Mouse (Mus musculus) midbrain, postnatal 0 days (tissue): ENCODE measurements at regions not wholly inside any gene's neighbourhood (a gene's known extent, or its start where the extent isn't known, plus 50 kb on each side); places are given as distances from the start of the nearest gene placed in this dataset.

Experiments used
- ATAC-seq: fragments of 200-750 bp; cut with Nextera tagmentation; 2 replicates; pipeline ENCODE4 v1.8.0; 2017; ENCODE audit warnings: moderate number of reproducible peaks, mild to moderate bottlenecking, moderate TSS enrichment, moderate library complexity; ENCODE audit not compliant: low FRiP score
- DNase-seq: peaks from one replicate; pipeline ENCODE4 v3.0.0-alpha.2; 2015; ENCODE audit warnings: low spot score
- H3K27ac ChIP-seq: fragments of 300-500 bp; sonication (generic); 2 replicates; pipeline ENCODE4 v1.5.1; 2014; ENCODE audit warnings: low read depth, mild to moderate bottlenecking, low read length, mixed read lengths
- H3K27me3 ChIP-seq: fragments of 300-500 bp; sonication (generic); 2 replicates; pipeline ENCODE4 v1.6.1; 2014; ENCODE audit warnings: low read length, control low read depth, mixed read lengths; ENCODE audit not compliant: insufficient read depth
- H3K36me3 ChIP-seq: fragments of 300-500 bp; sonication (generic); 2 replicates; pipeline ENCODE4 v1.6.1; 2014; ENCODE audit warnings: low read length, control low read depth, mixed read lengths; ENCODE audit not compliant: insufficient read depth
- H3K4me1 ChIP-seq: fragments of 300-500 bp; sonication (generic); 2 replicates; pipeline ENCODE4 v1.6.1; 2014; ENCODE audit warnings: mild to moderate bottlenecking, control low read depth, antibody characterized with exemption, low read length, mixed read lengths; ENCODE audit not compliant: insufficient read depth
- H3K4me2 ChIP-seq: fragments of 300-500 bp; sonication (generic); 2 replicates; pipeline ENCODE4 v1.6.1; 2014; ENCODE audit warnings: low read depth, mild to moderate bottlenecking, low read length, mixed read lengths; ENCODE audit not compliant: poor library complexity, severe bottlenecking
- H3K4me3 ChIP-seq: fragments of 300-500 bp; sonication (generic); 2 replicates; pipeline ENCODE4 v1.5.1; 2014; ENCODE audit warnings: low read depth, mild to moderate bottlenecking, low read length, moderate library complexity
- H3K9ac ChIP-seq: fragments of 300-500 bp; sonication (generic); replicated peaks from 2 replicates; pipeline ENCODE4 v1.6.1; 2014; ENCODE audit warnings: mild to moderate bottlenecking, low read length, moderate library complexity, mixed read lengths; ENCODE audit not compliant: poor library complexity, severe bottlenecking
- H3K9me3 ChIP-seq: fragments of 300-500 bp; sonication (generic); 2 replicates; pipeline ENCODE4 v1.6.1; 2016; ENCODE audit warnings: low read length, control low read depth
- CTCF ChIP-seq: IDR thresholded peaks from 2 replicates; pipeline ENCODE4 v1.5.1; 2016; ENCODE audit warnings: antibody characterized with exemption, mild to moderate bottlenecking
- WGBS: fragments of 180-500 bp; shearing (Covaris S2); extraction: QIAGEN DNeasy Blood & Tissue Kit; methylation state at CpG from one replicate; pipeline ENCODE4 v1.1.7; 2014; 5-methylcytosine and 5-hydroxymethylcytosine counted together

- no peak overlapping the region for H3K27ac ChIP-seq
- peak; percentile 32 for DNase-seq
- H3K4me1 ChIP-seq, result peaks cover 19% of the 10 kb centered on the region
- ATAC-seq, result no peak
- H3K9me3 ChIP-seq, result no peaks in the 10 kb centered on the region
- TF ChIP-seq CTCF, result no peak
- H3K4me3 ChIP-seq, result no peak overlapping the region
- WGBS, result 52% methylated on average over 11 of the region's 12 CpGs
- no peak overlapping the region for H3K9ac ChIP-seq
- no peaks in the 10 kb centered on the region for H3K36me3 ChIP-seq
- H3K27me3 ChIP-seq, result no peaks in the 10 kb centered on the region
- H3K4me2 ChIP-seq, result no peak overlapping the region
Measured at GRCm38 (mm10) chr12:109397175-109398058, 55.2 kb upstream of the Dlk1 start.

DNA sequence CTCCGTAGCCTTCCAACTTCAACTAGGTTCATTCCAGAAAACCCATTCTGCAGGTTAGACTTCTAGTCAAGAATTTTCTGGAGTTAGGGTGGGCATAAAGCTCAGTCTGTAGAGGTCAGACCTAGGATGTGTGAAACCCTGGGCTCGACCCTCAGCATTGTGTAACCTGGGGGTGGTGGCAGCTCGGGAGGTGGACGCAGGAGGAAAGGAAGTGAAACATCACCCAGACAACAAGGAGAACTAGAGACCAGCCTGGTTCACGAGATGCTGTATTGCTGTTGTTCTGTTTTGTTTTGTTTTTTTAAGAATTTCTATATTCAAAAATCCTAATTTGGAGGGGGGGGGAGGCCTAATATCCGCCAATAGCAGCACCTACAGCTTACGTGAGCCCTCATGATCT lies 54.1 kb upstream of the Dlk1 start:
- DNase-seq, result no peak
- no peak overlapping the region for H3K27ac ChIP-seq
- 83% methylated on average over 7 of the region's 7 CpGs for WGBS

DNA sequence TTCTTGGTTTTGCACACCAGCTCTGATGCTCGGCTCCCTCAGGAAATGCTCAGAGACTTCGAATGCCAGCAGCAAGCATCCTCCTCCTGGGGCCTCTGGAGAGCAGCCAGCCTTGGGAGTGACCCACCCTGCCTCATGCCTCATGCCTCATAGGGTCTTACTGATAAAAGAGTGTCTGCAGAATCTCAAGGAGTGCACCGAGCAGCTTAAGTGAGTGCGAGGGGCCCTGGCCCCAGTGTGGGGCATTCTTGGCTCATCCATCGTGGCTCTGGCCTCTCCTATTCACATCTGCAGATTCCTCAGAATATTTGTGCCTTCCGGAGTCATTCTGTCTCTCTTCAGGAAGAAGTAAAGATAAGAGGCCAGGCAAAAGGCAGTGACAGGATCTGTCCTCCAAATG lies 53.7 kb upstream of the Dlk1 start:
- H3K4me1 ChIP-seq, result peaks cover 10% of the 10 kb centered on the region
- ATAC-seq (no peak), DNase-seq (no peak)
- 14% methylated on average over 6 of the region's 6 CpGs for WGBS
- H3K27ac ChIP-seq, result no peak overlapping the region
- TF ChIP-seq CTCF, result no peak
- H3K27me3 ChIP-seq, result no peaks in the 10 kb centered on the region
- no peaks in the 10 kb centered on the region for H3K9me3 ChIP-seq
- no peaks in the 10 kb centered on the region for H3K36me3 ChIP-seq
- H3K4me3 ChIP-seq, result no peak overlapping the region
- no peak overlapping the region for H3K4me2 ChIP-seq
- H3K9ac ChIP-seq, result no peak overlapping the region

More for the DNA sequence above, 54.1 kb upstream of the Dlk1 start:
- Histone ChIP-seq H3K36me3 (no peaks in the 10 kb centered on the region), H3K4me2 (no peak overlapping the region), H3K9me3 (no peaks in the 10 kb centered on the region), H3K9ac (no peak overlapping the region), H3K4me1 (peaks cover 12% of the 10 kb centered on the region), H3K4me3 (no peak overlapping the region), H3K27me3 (no peaks in the 10 kb centered on the region)
- ATAC-seq, result no peak
- TF ChIP-seq CTCF, result no peak

DNA sequence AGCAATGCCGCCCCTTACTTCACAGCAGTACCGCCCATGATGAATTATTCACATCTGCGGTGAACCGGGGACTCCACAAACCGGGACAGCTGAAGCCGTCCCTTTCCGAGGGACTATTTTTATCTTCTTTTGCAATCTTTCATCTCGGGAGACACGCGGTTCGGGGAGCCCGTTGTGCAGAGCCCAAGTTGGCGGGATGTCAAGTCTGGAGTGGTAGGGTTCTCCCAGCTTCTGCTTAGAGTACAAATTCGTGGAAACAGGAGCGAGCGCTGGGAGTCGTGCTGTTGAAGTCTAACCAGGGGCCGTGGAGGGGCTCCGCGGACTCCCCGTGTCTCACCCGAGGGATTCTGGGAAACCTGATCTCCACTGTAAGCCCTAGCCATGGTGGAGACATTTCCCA lies 53.0 kb upstream of the Dlk1 start:
- H3K27me3 ChIP-seq, result no peaks in the 10 kb centered on the region
- H3K36me3 ChIP-seq, result no peaks in the 10 kb centered on the region
- no peak overlapping the region for H3K27ac ChIP-seq
- H3K4me2 ChIP-seq, result peak overlapping the region; percentile 22; the same call in 1 of the 2 replicates
- 21% methylated on average over 22 of the region's 22 CpGs for WGBS
- no peaks in the 10 kb centered on the region for H3K9me3 ChIP-seq
- ATAC-seq, result no peak
- peaks cover 5% of the 10 kb centered on the region; the same call in 1 of the 2 replicates for H3K4me1 ChIP-seq
- no peak for TF ChIP-seq CTCF
- H3K4me3 ChIP-seq, result no peak overlapping the region
- H3K9ac ChIP-seq, result no peak overlapping the region; the same call in 1 of the 2 replicates
- no peak for DNase-seq

- TF ChIP-seq CTCF, result no peak
- WGBS, result 79% methylated on average over 7 of the region's 7 CpGs
Measured at GRCm38 (mm10) chr12:109400041-109400440, 52.6 kb upstream of the Dlk1 start.

GRCm38 (mm10) chr12:109400936-109401586 lies 51.6 kb upstream of the Dlk1 start:
- Histone ChIP-seq H3K27ac (no peak overlapping the region), H3K36me3 (no peaks in the 10 kb centered on the region), H3K4me1 (peaks cover 5% of the 10 kb centered on the region; the same call in 1 of the 2 replicates), H3K4me3 (no peak overlapping the region), H3K27me3 (no peaks in the 10 kb centered on the region), H3K9me3 (no peaks in the 10 kb centered on the region), H3K9ac (no peak overlapping the region), H3K4me2 (no peak overlapping the region)
- peak; percentile 82 for TF ChIP-seq CTCF
- DNase-seq, result no peak
- no peak for ATAC-seq
- 52% methylated on average over 15 of the region's 15 CpGs for WGBS

More at GRCm38 (mm10) chr12:109400041-109400440, 52.6 kb upstream of the Dlk1 start:
- H3K36me3 ChIP-seq, result no peaks in the 10 kb centered on the region
- H3K9me3 ChIP-seq, result no peaks in the 10 kb centered on the region
- no peak overlapping the region for H3K27ac ChIP-seq
- no peaks in the 10 kb centered on the region for H3K27me3 ChIP-seq
- no peak overlapping the region for H3K4me3 ChIP-seq
- ATAC-seq (no peak), DNase-seq (no peak)
- H3K4me2 ChIP-seq, result no peak overlapping the region
- H3K9ac ChIP-seq, result no peak overlapping the region
- peaks cover 5% of the 10 kb centered on the region; the same call in 1 of the 2 replicates for H3K4me1 ChIP-seq
